Mouse (Mus musculus) testis, postnatal 10 days (tissue): Measurements from ENCODE around the gene Osbpl8.
"Not testable (repeated sequence)": the region's sequence is repeated elsewhere in the genome, so short reads cannot be mapped to it uniquely, and the experiment has no call there.

Experiments
- DNase-seq: peaks from one replicate; pipeline ENCODE4 v3.0.0; 2021; ENCODE audit warnings: low spot score

Gene Osbpl8

GRCm38 (mm10) chr10:111164304-111165218 lies at the start of gene Osbpl8:
TSS of gene Osbpl8 (plus strand) at chr10:111164752.
- DNase-seq, result peak; percentile 100

GRCm38 (mm10) chr10:111117198-111117845 lies 47.2 kb upstream of the Osbpl8 start:
- no peak for DNase-seq

DNA sequence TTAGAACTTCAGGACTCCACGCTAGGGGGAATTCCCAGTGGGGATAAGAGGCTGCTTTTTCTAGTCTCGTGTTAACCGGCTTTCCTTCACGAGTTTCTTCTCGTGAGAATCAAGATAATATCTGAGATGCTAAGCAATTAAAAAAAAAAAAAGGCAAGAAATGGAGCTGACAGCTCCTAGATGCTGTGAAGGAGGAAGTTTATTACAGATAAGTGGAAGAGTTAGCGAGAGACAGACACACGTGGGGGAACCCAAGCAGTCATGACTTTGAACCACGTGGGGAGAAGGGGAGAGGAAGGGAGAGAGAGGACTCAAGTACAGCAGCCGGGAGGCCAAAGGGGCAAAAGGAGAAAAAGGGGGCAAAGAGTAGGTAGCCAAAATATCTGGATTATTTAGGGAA lies 46.3 kb upstream of the Osbpl8 start:
- no peak for DNase-seq

- DNase-seq, result no peak
Measured at GRCm38 (mm10) chr10:111118991-111119650, 45.4 kb upstream of the Osbpl8 start.

- no peak for DNase-seq
Measured at GRCm38 (mm10) chr10:111119756-111120155, 44.8 kb upstream of the Osbpl8 start.

DNA sequence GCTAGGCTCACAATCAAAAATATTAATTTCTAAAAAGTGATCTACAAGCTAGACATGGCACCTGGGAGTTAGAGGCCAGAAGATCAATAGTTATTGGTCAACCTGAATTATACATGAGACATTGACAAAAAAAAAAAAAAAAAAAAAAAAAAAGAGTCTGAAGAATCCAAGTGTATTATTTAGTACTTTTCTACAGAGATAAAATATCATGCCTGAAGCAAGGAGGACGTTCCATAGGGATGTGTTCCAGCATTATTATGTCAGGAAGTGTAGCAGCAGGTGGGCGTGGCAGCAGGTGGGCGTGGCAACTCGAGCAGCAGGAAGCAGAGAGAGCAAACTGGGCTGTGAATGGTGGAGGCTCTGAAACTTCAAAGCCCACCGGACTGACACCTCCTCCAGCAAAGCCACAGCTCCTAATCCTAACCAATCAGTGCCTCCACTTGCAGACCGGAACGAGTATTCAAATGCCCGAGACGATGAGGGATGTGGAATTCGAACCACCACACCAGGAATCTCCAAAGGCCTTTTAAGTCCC lies 41.6 kb upstream of the Osbpl8 start:
- no peak for DNase-seq

DNA sequence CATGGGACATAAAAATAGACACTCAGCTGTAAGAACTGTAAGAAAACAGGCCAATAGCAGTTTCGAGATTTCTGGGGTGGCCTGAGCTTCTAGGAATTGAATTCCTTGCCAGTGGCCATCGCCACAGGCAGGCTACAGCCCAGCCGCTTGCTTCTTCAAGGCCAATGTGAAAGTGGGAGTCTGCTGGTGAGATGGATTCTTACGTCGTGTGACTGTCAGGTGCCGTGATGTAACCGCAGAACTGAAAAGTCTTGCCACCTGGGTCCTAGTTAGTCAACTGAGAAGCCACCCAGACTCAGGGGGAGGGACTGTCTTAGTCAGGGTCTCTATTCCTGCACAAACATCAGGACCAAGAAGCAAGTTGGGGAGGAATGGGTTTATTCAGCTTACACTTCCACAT lies 40.4 kb upstream of the Osbpl8 start:
- DNase-seq, result no peak

GRCm38 (mm10) chr10:111124767-111125315 lies 39.7 kb upstream of the Osbpl8 start:
- no peak for DNase-seq

- no peak for DNase-seq
Measured at GRCm38 (mm10) chr10:111127388-111127787, 37.2 kb upstream of the Osbpl8 start.

DNA sequence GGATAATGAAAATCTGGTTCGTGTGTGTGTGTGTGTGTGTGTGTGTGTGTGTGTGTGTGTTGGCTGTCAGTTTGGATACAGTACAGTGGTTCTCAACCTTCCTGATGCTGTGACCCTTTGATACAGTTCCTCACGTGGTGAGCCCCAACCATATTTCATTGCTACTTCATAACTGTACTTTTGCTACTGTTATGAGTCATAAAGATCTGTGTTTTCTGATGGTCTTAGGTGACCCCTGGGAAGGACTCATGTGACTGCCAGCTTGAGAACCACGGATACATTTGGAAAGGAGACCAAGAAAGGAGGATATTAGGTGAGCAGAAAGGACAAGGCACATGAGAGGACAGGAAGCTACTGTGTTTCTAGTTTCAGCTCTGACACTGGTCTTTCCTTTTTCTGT lies 36.1 kb upstream of the Osbpl8 start:
- no peak for DNase-seq

GRCm38 (mm10) chr10:111129867-111130620 lies 34.5 kb upstream of the Osbpl8 start:
- no peak for DNase-seq

DNA sequence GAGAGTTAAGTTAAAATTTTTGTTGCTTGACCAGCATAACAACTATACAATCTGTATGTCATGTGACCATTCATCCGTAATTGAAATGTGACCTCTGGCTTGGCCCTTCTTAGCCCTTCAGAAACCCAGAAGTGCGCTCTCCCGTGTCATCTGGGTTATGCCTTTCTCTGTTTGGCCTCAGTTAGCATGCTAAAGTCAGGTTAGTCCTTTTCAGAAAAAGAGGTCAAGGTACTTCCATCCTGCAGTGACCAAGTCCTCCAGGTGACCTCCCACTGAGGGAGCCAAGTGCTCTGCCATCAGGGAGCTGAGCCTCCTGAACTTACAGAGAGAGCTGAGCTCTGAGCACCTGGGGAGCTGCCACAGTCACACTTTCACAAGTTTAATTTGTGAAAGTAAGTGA lies 33.7 kb upstream of the Osbpl8 start:
- DNase-seq, result no peak

GRCm38 (mm10) chr10:111133271-111133670 lies 31.3 kb upstream of the Osbpl8 start:
- no peak for DNase-seq

DNA sequence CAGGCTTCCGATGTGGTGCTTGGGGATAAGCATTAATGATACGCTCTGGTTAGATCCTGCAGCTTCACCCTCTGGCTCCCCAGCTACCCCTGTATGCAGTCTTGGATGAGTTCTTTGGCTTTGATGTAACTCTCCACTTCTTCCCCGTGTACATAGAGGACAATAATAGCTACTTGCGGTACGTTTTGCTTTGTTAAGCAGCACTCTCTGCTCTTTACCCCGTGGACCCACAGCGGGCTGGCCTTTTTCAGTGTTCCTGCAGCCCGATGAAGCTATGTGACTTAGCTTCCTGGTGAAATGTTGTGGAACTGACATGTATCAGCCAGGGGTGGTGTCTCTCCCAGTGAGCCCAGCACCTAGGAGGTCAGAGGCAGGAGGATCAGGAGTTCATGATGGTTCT lies 30.6 kb upstream of the Osbpl8 start:
- no peak for DNase-seq

DNA sequence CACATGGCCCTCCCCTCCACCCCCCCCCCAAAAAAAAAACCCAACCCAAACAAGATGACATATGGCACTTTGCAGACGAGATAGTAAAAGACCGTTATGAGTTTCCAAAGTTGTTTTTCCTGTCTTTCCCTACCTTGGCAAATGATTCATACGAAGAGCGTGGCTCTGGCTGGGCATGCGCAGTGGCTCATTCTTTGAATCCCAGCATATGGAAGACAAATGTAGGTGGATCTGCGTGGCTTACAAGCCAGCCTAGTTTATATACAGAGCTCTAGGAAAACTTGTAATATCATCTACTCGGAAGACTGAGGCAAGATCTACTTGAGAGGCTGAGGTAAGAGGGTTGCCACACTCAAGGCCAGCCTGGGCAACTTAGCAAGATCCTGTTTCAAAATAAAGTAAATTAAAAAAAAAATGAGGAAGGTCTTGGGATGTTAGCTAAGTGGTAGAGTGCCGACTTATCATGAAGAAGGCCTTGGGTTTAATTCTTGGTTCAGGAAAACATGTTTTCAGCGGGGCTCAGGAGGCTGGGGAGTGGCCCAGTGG lies 30.1 kb upstream of the Osbpl8 start:
- no peak for DNase-seq

GRCm38 (mm10) chr10:111136306-111136705 lies 28.2 kb upstream of the Osbpl8 start:
- not testable (repeated sequence) for DNase-seq

GRCm38 (mm10) chr10:111137905-111138304 lies 26.6 kb upstream of the Osbpl8 start:
- DNase-seq, result no peak

DNA sequence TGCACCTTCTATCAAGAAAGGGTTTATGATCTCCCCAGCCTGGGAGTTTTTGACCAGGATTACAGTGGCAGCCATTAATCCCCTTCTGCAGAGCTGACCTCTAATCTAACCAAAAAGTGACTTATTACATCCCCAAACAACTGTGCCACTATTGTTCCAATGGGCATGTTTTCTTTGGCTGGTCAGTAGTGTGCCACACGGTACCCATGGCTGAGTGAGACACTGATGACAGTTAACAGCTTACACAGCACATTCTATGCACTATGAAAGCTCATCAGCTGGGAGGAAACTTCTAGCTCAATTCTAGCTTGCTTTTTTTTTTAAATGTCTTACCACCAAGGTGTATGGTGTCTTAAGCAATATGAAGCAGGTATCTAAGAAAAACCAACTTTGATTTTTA lies 25.4 kb upstream of the Osbpl8 start:
- DNase-seq, result no peak

DNA sequence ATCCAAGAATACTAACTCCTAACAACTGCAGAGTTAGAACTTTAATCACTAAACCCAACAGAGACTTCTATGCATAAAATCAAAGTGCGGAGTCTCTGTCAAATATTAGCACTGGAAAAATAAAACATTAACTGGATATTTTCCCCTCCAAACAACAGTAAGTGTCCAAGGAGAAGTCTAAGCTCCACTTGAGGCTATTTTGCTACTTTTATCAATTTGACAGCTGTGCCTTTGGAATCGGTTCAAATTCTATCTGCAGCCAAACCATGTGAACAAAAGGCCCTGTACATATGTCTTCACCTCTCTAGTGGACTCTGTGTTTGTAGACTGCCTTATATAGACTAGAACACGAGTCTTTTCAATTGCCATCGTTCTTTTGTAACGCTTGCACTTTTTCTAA lies 24.7 kb upstream of the Osbpl8 start:
- no peak for DNase-seq

DNA sequence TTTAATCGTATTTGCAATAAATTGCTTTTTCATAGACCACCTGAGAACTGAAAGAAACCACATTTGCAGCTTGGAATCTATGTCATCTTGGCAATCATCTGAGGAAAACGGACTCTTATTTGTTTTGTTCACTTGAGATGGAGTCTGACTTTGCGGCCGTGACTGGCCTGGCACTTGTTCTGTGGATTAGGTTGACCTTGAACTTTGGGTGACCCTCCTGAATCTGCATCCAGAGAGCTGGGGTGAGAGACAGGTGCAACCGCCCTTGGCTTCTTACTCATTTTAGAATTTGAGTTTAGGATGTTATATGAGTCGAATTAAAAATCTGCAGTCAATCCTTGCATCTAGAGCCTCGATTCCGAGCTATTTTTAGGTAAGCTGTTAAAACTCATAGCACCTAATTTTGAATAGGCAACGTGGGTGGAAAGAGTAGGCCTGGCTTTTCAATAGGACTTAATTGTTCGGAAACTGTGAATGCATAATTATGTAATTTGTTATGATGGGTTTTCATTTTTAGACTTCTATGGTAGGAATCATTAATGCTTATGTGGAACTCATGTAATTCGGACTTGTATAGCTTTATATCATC lies 20.1 kb upstream of the Osbpl8 start:
- DNase-seq, result no peak

- no peak for DNase-seq
Measured at GRCm38 (mm10) chr10:111149761-111150160, 14.8 kb upstream of the Osbpl8 start.
